Mouse (Mus musculus) hindbrain, embryonic 16.5 days (tissue): ENCODE measurements around the gene Eps15. TPM values are rescaled to one million over a fixed set of nuclear protein-coding genes. Genes with fewer than 3 reads are reported as not detected.
"Not testable (repeated sequence)": the region's sequence is repeated elsewhere in the genome, so short reads cannot be mapped to it uniquely, and the experiment has no call there.

Experiments
- ATAC-seq: fragments of 200-750 bp; cut with Nextera tagmentation; 2 replicates; pipeline ENCODE4 v1.8.0; 2017; ENCODE audit warnings: moderate TSS enrichment, moderate library complexity
- H3K27ac ChIP-seq: fragments of 300-500 bp; sonication (generic); 2 replicates; pipeline ENCODE4 v1.5.1; 2014; ENCODE audit warnings: low read depth, mild to moderate bottlenecking, control low read depth, low read length, moderate library complexity
- H3K27me3 ChIP-seq: fragments of 300-500 bp; sonication (generic); replicated peaks from 2 replicates; pipeline ENCODE4 v1.6.1; 2014; ENCODE audit warnings: low read length; ENCODE audit not compliant: control insufficient read depth, insufficient read depth
- H3K36me3 ChIP-seq: fragments of 300-500 bp; sonication (generic); 2 replicates; pipeline ENCODE4 v1.6.1; 2014; ENCODE audit warnings: mild to moderate bottlenecking, low read length, moderate library complexity, mixed read lengths; ENCODE audit not compliant: control insufficient read depth, insufficient read depth
- H3K4me1 ChIP-seq: fragments of 300-500 bp; sonication (generic); 2 replicates; pipeline ENCODE4 v1.6.1; 2014; ENCODE audit warnings: low read depth, low read length; ENCODE audit not compliant: control insufficient read depth, insufficient read depth
- H3K4me2 ChIP-seq: fragments of 300-500 bp; sonication (generic); 2 replicates; pipeline ENCODE4 v1.6.1; 2014; ENCODE audit warnings: mild to moderate bottlenecking, low read length, control low read depth, moderate library complexity
- H3K4me3 ChIP-seq: fragments of 300-500 bp; sonication (generic); 2 replicates; pipeline ENCODE4 v1.5.1; 2014; ENCODE audit warnings: mild to moderate bottlenecking, low read length, control low read depth, moderate library complexity
- H3K9ac ChIP-seq: fragments of 300-500 bp; sonication (generic); 2 replicates; pipeline ENCODE4 v1.6.1; 2014; ENCODE audit warnings: low read depth, mild to moderate bottlenecking, control low read depth, low read length, moderate library complexity
- H3K9me3 ChIP-seq: fragments of 300-500 bp; sonication (generic); 2 replicates; pipeline ENCODE4 v1.6.1; 2014; ENCODE audit warnings: mild to moderate bottlenecking, low read length, moderate library complexity; ENCODE audit not compliant: control insufficient read depth
- WGBS: fragments of 180-500 bp; shearing (Covaris S2); extraction: QIAGEN DNeasy Blood & Tissue Kit; methylation state at CpG from one replicate; pipeline ENCODE4 v1.1.7; 2014; 5-methylcytosine and 5-hydroxymethylcytosine counted together
- polyA plus RNA-seq: library from polyadenylated mRNA; unstranded; fragments of >200 nt; fragmentation: Nextera tagmentation; extraction: Ambion mirVana; gene quantifications from 2 replicates; pipeline ENCODE4 v1.2.1, GENCODE M21; 2015

The Eps15 gene
- polyA plus RNA-seq, 1 experiment from 2014 or later = 65.5 TPM

GRCm38 (mm10) chr4:109378107-109378506 is 98.0 kb downstream of the Eps15 start:
- ATAC-seq = no peak
- Histone ChIP-seq H3K9me3 (no peaks in the 10 kb centered on the region), H3K27ac (no peak overlapping the region), H3K36me3 (peaks cover 27% of the 10 kb centered on the region), H3K4me3 (no peak overlapping the region), H3K27me3 (no peaks in the 10 kb centered on the region), H3K4me2 (no peak overlapping the region), H3K9ac (no peak overlapping the region), H3K4me1 (no peaks in the 10 kb centered on the region)
- 98% methylated on average over 1 of the region's 1 CpGs for WGBS

- ATAC-seq = no peak
- Histone ChIP-seq H3K36me3 (peaks cover 16% of the 10 kb centered on the region), H3K4me3 (no peak overlapping the region), H3K9ac (no peak overlapping the region), H3K9me3 (no peaks in the 10 kb centered on the region), H3K27me3 (no peaks in the 10 kb centered on the region), H3K4me1 (no peaks in the 10 kb centered on the region), H3K27ac (no peak overlapping the region), H3K4me2 (no peak overlapping the region)
- 61% methylated on average over 2 of the region's 2 CpGs for WGBS
Measured at GRCm38 (mm10) chr4:109382457-109382856, 102.4 kb downstream of the Eps15 start.

- no peak overlapping the region for H3K4me2 ChIP-seq
- H3K9me3 ChIP-seq = no peaks in the 10 kb centered on the region
- no peak overlapping the region for H3K27ac ChIP-seq
- H3K4me3 ChIP-seq = no peak overlapping the region
- H3K27me3 ChIP-seq = no peaks in the 10 kb centered on the region
- H3K4me1 ChIP-seq = no peaks in the 10 kb centered on the region
- H3K36me3 ChIP-seq = 0 out of 2 replicates have a peak, but pooled peaks cover under 1% of the 10 kb centered on the region
- 29% methylated on average over 4 of the region's 4 CpGs for WGBS
- no peak for ATAC-seq
- H3K9ac ChIP-seq = no peak overlapping the region
Measured at GRCm38 (mm10) chr4:109385599-109385998, 105.5 kb downstream of the Eps15 start.

- Histone ChIP-seq H3K4me1 (no peaks in the 10 kb centered on the region), H3K4me2 (no peak overlapping the region), H3K9ac (no peak overlapping the region), H3K36me3 (no peaks in the 10 kb centered on the region), H3K27ac (no peak overlapping the region), H3K27me3 (no peaks in the 10 kb centered on the region), H3K4me3 (no peak overlapping the region), H3K9me3 (no peaks in the 10 kb centered on the region)
- ATAC-seq = no peak
- 90% methylated on average over 6 of the region's 6 CpGs for WGBS
Measured at GRCm38 (mm10) chr4:109393229-109393779, 113.2 kb downstream of the Eps15 start.

GRCm38 (mm10) chr4:109393902-109394301 is 113.8 kb downstream of the Eps15 start:
- Histone ChIP-seq H3K4me2 (peak overlapping the region; percentile 50), H3K9me3 (no peaks in the 10 kb centered on the region), H3K9ac (peak overlapping the region; percentile 21; the same call in 1 of the 2 replicates), H3K36me3 (no peaks in the 10 kb centered on the region), H3K4me3 (peak overlapping the region; percentile 21), H3K27me3 (no peaks in the 10 kb centered on the region), H3K27ac (no peak overlapping the region), H3K4me1 (no peaks in the 10 kb centered on the region)
- 12% methylated on average over 13 of the region's 13 CpGs for WGBS
- ATAC-seq = peak; percentile 58

- H3K4me3 ChIP-seq = peak overlapping the region; percentile 21
- no peak overlapping the region for H3K27ac ChIP-seq
- H3K36me3 ChIP-seq = no peaks in the 10 kb centered on the region
- peak overlapping the region; percentile 50 for H3K4me2 ChIP-seq
- 20% methylated on average over 13 of the region's 13 CpGs for WGBS
- no peaks in the 10 kb centered on the region for H3K27me3 ChIP-seq
- H3K4me1 ChIP-seq = no peaks in the 10 kb centered on the region
- ATAC-seq = peak; percentile 53
- peak overlapping the region; percentile 21; the same call in 1 of the 2 replicates for H3K9ac ChIP-seq
- no peaks in the 10 kb centered on the region for H3K9me3 ChIP-seq
Measured at GRCm38 (mm10) chr4:109394314-109395074, 114.4 kb downstream of the Eps15 start.

GRCm38 (mm10) chr4:109400366-109400980 is 120.4 kb downstream of the Eps15 start:
- Histone ChIP-seq H3K9me3 (no peaks in the 10 kb centered on the region), H3K9ac (no peak overlapping the region), H3K27me3 (no peaks in the 10 kb centered on the region), H3K4me1 (no peaks in the 10 kb centered on the region), H3K36me3 (no peaks in the 10 kb centered on the region), H3K4me2 (no peak overlapping the region), H3K4me3 (no peak overlapping the region), H3K27ac (no peak overlapping the region)
- ATAC-seq = 0 out of 2 replicates have a peak, but pooled peaks have one; percentile 44
- 74% methylated on average over 10 of the region's 10 CpGs for WGBS

GRCm38 (mm10) chr4:109401176-109401689 is 121.2 kb downstream of the Eps15 start:
- WGBS = 72% methylated on average over 5 of the region's 5 CpGs
- no peaks in the 10 kb centered on the region for H3K9me3 ChIP-seq
- H3K4me1 ChIP-seq = peaks cover 6% of the 10 kb centered on the region
- H3K4me2 ChIP-seq = no peak overlapping the region
- H3K27me3 ChIP-seq = no peaks in the 10 kb centered on the region
- H3K27ac ChIP-seq = no peak overlapping the region
- H3K9ac ChIP-seq = no peak overlapping the region
- H3K4me3 ChIP-seq = no peak overlapping the region
- H3K36me3 ChIP-seq = no peaks in the 10 kb centered on the region
- no peak for ATAC-seq

GRCm38 (mm10) chr4:109404908-109405307 is 124.8 kb downstream of the Eps15 start:
- H3K4me1 ChIP-seq = peaks cover 10% of the 10 kb centered on the region
- H3K9me3 ChIP-seq, H3K4me3 ChIP-seq, H3K27ac ChIP-seq, H3K36me3 ChIP-seq, H3K9ac ChIP-seq, ATAC-seq, H3K4me2 ChIP-seq, H3K27me3 ChIP-seq: not testable (repeated sequence)
- WGBS = 86% methylated on average over 3 of the region's 3 CpGs
